Mouse (Mus musculus): ENCODE measurements around the gene Epb41l1.

The Epb41l1 gene

GRCm38 (mm10) chr2:156462154-156463029, 41.7 kb downstream of the Epb41l1 start:
- DNase-seq = peak; percentile 19

- DNase-seq = no peak
These were observed 43.7 kb downstream of the Epb41l1 start for GRCm38 (mm10) chr2:156464416-156464815.

GRCm38 (mm10) chr2:156467538-156467937, 46.8 kb downstream of the Epb41l1 start:
- no peak for DNase-seq

GRCm38 (mm10) chr2:156468890-156469289, 48.2 kb downstream of the Epb41l1 start:
- DNase-seq = no peak

- DNase-seq = no peak
These were observed 48.8 kb downstream of the Epb41l1 start for GRCm38 (mm10) chr2:156469508-156469907.

GRCm38 (mm10) chr2:156470938-156471337, 50.2 kb downstream of the Epb41l1 start:
- DNase-seq = no peak

GRCm38 (mm10) chr2:156472336-156472735, 51.6 kb downstream of the Epb41l1 start:
- DNase-seq = no peak

GRCm38 (mm10) chr2:156473696-156474095, 53.0 kb downstream of the Epb41l1 start:
- DNase-seq = peak; percentile 13

- peak; percentile 9 for DNase-seq
These were observed 53.4 kb downstream of the Epb41l1 start for GRCm38 (mm10) chr2:156474111-156474510.

GRCm38 (mm10) chr2:156474891-156475284, 54.2 kb downstream of the Epb41l1 start:
- peak; percentile 66 for DNase-seq

GRCm38 (mm10) chr2:156475285-156476110, 54.8 kb downstream of the Epb41l1 start:
- DNase-seq = peak; percentile 72

- DNase-seq = no peak
These were observed 55.5 kb downstream of the Epb41l1 start for GRCm38 (mm10) chr2:156476111-156476747.

- no peak for DNase-seq
These were observed 56.0 kb downstream of the Epb41l1 start for GRCm38 (mm10) chr2:156476748-156477151.

GRCm38 (mm10) chr2:156478046-156478690, 57.5 kb downstream of the Epb41l1 start:
- DNase-seq = no peak

- no peak for DNase-seq
These were observed 59.1 kb downstream of the Epb41l1 start for GRCm38 (mm10) chr2:156479833-156480232.

- no peak for DNase-seq
These were observed 59.6 kb downstream of the Epb41l1 start for GRCm38 (mm10) chr2:156480267-156480666.

GRCm38 (mm10) chr2:156482299-156482698, 61.6 kb downstream of the Epb41l1 start:
- peak; percentile 68 for DNase-seq

- no peak for DNase-seq
These were observed 62.1 kb downstream of the Epb41l1 start for GRCm38 (mm10) chr2:156482764-156483163.

GRCm38 (mm10) chr2:156483204-156483603, 62.5 kb downstream of the Epb41l1 start:
- DNase-seq = no peak

- DNase-seq = no peak
These were observed 65.5 kb downstream of the Epb41l1 start for GRCm38 (mm10) chr2:156486086-156486751.

- no peak for DNase-seq
These were observed 67.0 kb downstream of the Epb41l1 start for GRCm38 (mm10) chr2:156487589-156488160.
